Mouse (Mus musculus) hindbrain, embryonic 16.5 days (tissue): ENCODE data around the gene Brca1. TPM values are rescaled to one million over a fixed set of nuclear protein-coding genes. Genes with fewer than 3 reads are reported as not detected.
"Not testable (repeated sequence)": the region's sequence is repeated elsewhere in the genome, so short reads cannot be mapped to it uniquely, and the experiment has no call there.

Experiments
- ATAC-seq: fragments of 200-750 bp; cut with Nextera tagmentation; 2 replicates; pipeline ENCODE4 v1.8.0; 2017; ENCODE audit warnings: moderate TSS enrichment, moderate library complexity
- H3K27ac ChIP-seq: fragments of 300-500 bp; sonication (generic); 2 replicates; pipeline ENCODE4 v1.5.1; 2014; ENCODE audit warnings: low read depth, mild to moderate bottlenecking, control low read depth, low read length, moderate library complexity
- H3K27me3 ChIP-seq: fragments of 300-500 bp; sonication (generic); replicated peaks from 2 replicates; pipeline ENCODE4 v1.6.1; 2014; ENCODE audit warnings: low read length; ENCODE audit not compliant: control insufficient read depth, insufficient read depth
- H3K36me3 ChIP-seq: fragments of 300-500 bp; sonication (generic); 2 replicates; pipeline ENCODE4 v1.6.1; 2014; ENCODE audit warnings: mild to moderate bottlenecking, low read length, moderate library complexity, mixed read lengths; ENCODE audit not compliant: control insufficient read depth, insufficient read depth
- H3K4me1 ChIP-seq: fragments of 300-500 bp; sonication (generic); 2 replicates; pipeline ENCODE4 v1.6.1; 2014; ENCODE audit warnings: low read depth, low read length; ENCODE audit not compliant: control insufficient read depth, insufficient read depth
- H3K4me2 ChIP-seq: fragments of 300-500 bp; sonication (generic); 2 replicates; pipeline ENCODE4 v1.6.1; 2014; ENCODE audit warnings: mild to moderate bottlenecking, low read length, control low read depth, moderate library complexity
- H3K4me3 ChIP-seq: fragments of 300-500 bp; sonication (generic); 2 replicates; pipeline ENCODE4 v1.5.1; 2014; ENCODE audit warnings: mild to moderate bottlenecking, low read length, control low read depth, moderate library complexity
- H3K9ac ChIP-seq: fragments of 300-500 bp; sonication (generic); 2 replicates; pipeline ENCODE4 v1.6.1; 2014; ENCODE audit warnings: low read depth, mild to moderate bottlenecking, control low read depth, low read length, moderate library complexity
- H3K9me3 ChIP-seq: fragments of 300-500 bp; sonication (generic); 2 replicates; pipeline ENCODE4 v1.6.1; 2014; ENCODE audit warnings: mild to moderate bottlenecking, low read length, moderate library complexity; ENCODE audit not compliant: control insufficient read depth
- WGBS: fragments of 180-500 bp; shearing (Covaris S2); extraction: QIAGEN DNeasy Blood & Tissue Kit; methylation state at CpG from one replicate; pipeline ENCODE4 v1.1.7; 2014; 5-methylcytosine and 5-hydroxymethylcytosine counted together
- polyA plus RNA-seq: library from polyadenylated mRNA; unstranded; fragments of >200 nt; fragmentation: Nextera tagmentation; extraction: Ambion mirVana; gene quantifications from 2 replicates; pipeline ENCODE4 v1.2.1, GENCODE M21; 2015

The Brca1 gene
- polyA plus RNA-seq, 1 experiment from 2014 or later: 2.0 TPM

GRCm38 (mm10) chr11:101469155-101469554, 82.6 kb downstream of the Brca1 start:
- peak overlapping the region; percentile 86 for H3K4me2 ChIP-seq
- H3K9me3 ChIP-seq: no peaks in the 10 kb centered on the region
- H3K4me1 ChIP-seq: peaks cover 25% of the 10 kb centered on the region
- H3K27ac ChIP-seq: no peak overlapping the region
- no peak for ATAC-seq
- H3K4me3 ChIP-seq: peak overlapping the region; percentile 86
- 52% methylated on average over 4 of the region's 4 CpGs for whole genome bisulfite sequencing
- H3K27me3 ChIP-seq: no peaks in the 10 kb centered on the region
- no peaks in the 10 kb centered on the region; the same call in 1 of the 2 replicates for H3K36me3 ChIP-seq
- peak overlapping the region; percentile 89 for H3K9ac ChIP-seq

- peaks cover 30% of the 10 kb centered on the region for H3K4me1 ChIP-seq
- H3K4me3 ChIP-seq: peak overlapping the region; percentile 86
- H3K27ac ChIP-seq: peak overlapping the region; percentile 88
- H3K9ac ChIP-seq: peak overlapping the region; percentile 89
- WGBS: 3% methylated on average over 13 of the region's 13 CpGs
- H3K36me3 ChIP-seq: no peaks in the 10 kb centered on the region; the same call in 1 of the 2 replicates
- H3K27me3 ChIP-seq: no peaks in the 10 kb centered on the region
- no peak for ATAC-seq
- H3K4me2 ChIP-seq: peak overlapping the region; percentile 86
- no peaks in the 10 kb centered on the region for H3K9me3 ChIP-seq
Observed at GRCm38 (mm10) chr11:101468731-101469130, 83.0 kb downstream of the Brca1 start.

GRCm38 (mm10) chr11:101468263-101468688, 83.5 kb downstream of the Brca1 start:
- H3K9ac ChIP-seq: peak overlapping the region; percentile 89
- H3K27me3 ChIP-seq: no peaks in the 10 kb centered on the region
- peak overlapping the region; percentile 86 for H3K4me2 ChIP-seq
- ATAC-seq: peak; percentile 45
- peak overlapping the region; percentile 86 for H3K4me3 ChIP-seq
- peak overlapping the region; percentile 88 for H3K27ac ChIP-seq
- WGBS: under 1% methylated on average over 24 of the region's 31 CpGs
- no peaks in the 10 kb centered on the region for H3K9me3 ChIP-seq
- no peaks in the 10 kb centered on the region; the same call in 1 of the 2 replicates for H3K36me3 ChIP-seq
- H3K4me1 ChIP-seq: peaks cover 34% of the 10 kb centered on the region

- Histone ChIP-seq H3K9me3 (no peaks in the 10 kb centered on the region), H3K27ac (peak overlapping the region; percentile 88), H3K4me1 (peaks cover 40% of the 10 kb centered on the region), H3K9ac (peak overlapping the region; percentile 89), H3K36me3 (no peaks in the 10 kb centered on the region; the same call in 1 of the 2 replicates), H3K27me3 (no peaks in the 10 kb centered on the region), H3K4me3 (peak overlapping the region; percentile 86), H3K4me2 (peak overlapping the region; percentile 86)
- WGBS: under 1% methylated on average over 52 of the region's 54 CpGs
- ATAC-seq: peak; percentile 72
Observed at GRCm38 (mm10) chr11:101467477-101468262, 84.1 kb downstream of the Brca1 start.

- H3K4me2 ChIP-seq: peak overlapping the region; percentile 61
- H3K27me3 ChIP-seq, H3K36me3 ChIP-seq, ATAC-seq, H3K9ac ChIP-seq, H3K9me3 ChIP-seq, H3K27ac ChIP-seq: not testable (repeated sequence)
- peaks cover 46% of the 10 kb centered on the region for H3K4me1 ChIP-seq
- H3K4me3 ChIP-seq: peak overlapping the region; percentile 94
- 66% methylated on average over 5 of the region's 5 CpGs for WGBS
Observed at GRCm38 (mm10) chr11:101466552-101466950, 85.2 kb downstream of the Brca1 start.

- peak; percentile 73 for ATAC-seq
- WGBS: under 1% methylated on average over 60 of the region's 60 CpGs
- H3K4me1 ChIP-seq: peaks cover 46% of the 10 kb centered on the region
Observed at GRCm38 (mm10) chr11:101465869-101466551, 85.7 kb downstream of the Brca1 start, which contains the start of gene Vat1. Gene Vat1 (minus strand): TSS chr11:101466230.

GRCm38 (mm10) chr11:101465101-101465868, 86.5 kb downstream of the Brca1 start:
- Histone ChIP-seq H3K4me1 (peaks cover 46% of the 10 kb centered on the region), H3K9ac (peak overlapping the region; percentile 93), H3K4me3 (peak overlapping the region; percentile 94), H3K27ac (peak overlapping the region; percentile 94), H3K27me3 (no peaks in the 10 kb centered on the region), H3K4me2 (peak overlapping the region; percentile 61), H3K9me3 (no peaks in the 10 kb centered on the region), H3K36me3 (peaks cover 15% of the 10 kb centered on the region)
- ATAC-seq: peak; percentile 25
- WGBS: under 1% methylated on average over 51 of the region's 51 CpGs

More at GRCm38 (mm10) chr11:101465869-101466551, 85.7 kb downstream of the Brca1 start, which contains the start of gene Vat1:
- peaks cover 11% of the 10 kb centered on the region for H3K36me3 ChIP-seq
- peak within 1 kb of the TSS; percentile 94 for H3K27ac ChIP-seq
- H3K27me3 ChIP-seq: no peaks in the 10 kb centered on the region
- no peaks in the 10 kb centered on the region for H3K9me3 ChIP-seq
- peak within 1 kb of the TSS; percentile 94 for H3K4me3 ChIP-seq
- H3K4me2 ChIP-seq: peak within 1 kb of the TSS; percentile 86
- peak within 1 kb of the TSS; percentile 93 for H3K9ac ChIP-seq

- Histone ChIP-seq H3K4me2 (peak within 1 kb of the TSS; percentile 61), H3K27me3 (no peaks in the 10 kb centered on the region), H3K36me3 (peaks cover 23% of the 10 kb centered on the region), H3K4me3 (peak within 1 kb of the TSS; percentile 94), H3K9me3 (no peaks in the 10 kb centered on the region), H3K27ac (peak within 1 kb of the TSS; percentile 94), H3K9ac (peak within 1 kb of the TSS; percentile 93), H3K4me1 (peaks cover 41% of the 10 kb centered on the region)
- 8% methylated on average over 12 of the region's 12 CpGs for WGBS
- ATAC-seq: 0 out of 2 replicates have a peak, but pooled peaks have one; percentile 0
Observed at GRCm38 (mm10) chr11:101464211-101465100, 87.3 kb downstream of the Brca1 start, which contains the start of gene Rnd2. Gene Rnd2 (plus strand): TSS chr11:101464999.
